Mouse (Mus musculus) lung, postnatal 10 days (tissue): Measurements from ENCODE around the gene Ntf5.
A peak's percentile ranks its signal among the peaks of the same experiment; 100 is the strongest.
"Not testable (repeated sequence)": the region's sequence is repeated elsewhere in the genome, so short reads cannot be mapped to it uniquely, and the experiment has no call there.

Source experiments
- DNase-seq: peaks from one replicate; pipeline ENCODE4 v3.0.0; 2021

The Ntf5 gene

GRCm38 (mm10) chr7:45413113-45413863 is at the start of gene Ntf5:
Gene Ntf5 (plus strand): TSS chr7:45413695.
- DNase-seq, result peak; percentile 49

- no peak for DNase-seq
These were observed 49.5 kb upstream of the Ntf5 start for GRCm38 (mm10) chr7:45363983-45364382.

DNA sequence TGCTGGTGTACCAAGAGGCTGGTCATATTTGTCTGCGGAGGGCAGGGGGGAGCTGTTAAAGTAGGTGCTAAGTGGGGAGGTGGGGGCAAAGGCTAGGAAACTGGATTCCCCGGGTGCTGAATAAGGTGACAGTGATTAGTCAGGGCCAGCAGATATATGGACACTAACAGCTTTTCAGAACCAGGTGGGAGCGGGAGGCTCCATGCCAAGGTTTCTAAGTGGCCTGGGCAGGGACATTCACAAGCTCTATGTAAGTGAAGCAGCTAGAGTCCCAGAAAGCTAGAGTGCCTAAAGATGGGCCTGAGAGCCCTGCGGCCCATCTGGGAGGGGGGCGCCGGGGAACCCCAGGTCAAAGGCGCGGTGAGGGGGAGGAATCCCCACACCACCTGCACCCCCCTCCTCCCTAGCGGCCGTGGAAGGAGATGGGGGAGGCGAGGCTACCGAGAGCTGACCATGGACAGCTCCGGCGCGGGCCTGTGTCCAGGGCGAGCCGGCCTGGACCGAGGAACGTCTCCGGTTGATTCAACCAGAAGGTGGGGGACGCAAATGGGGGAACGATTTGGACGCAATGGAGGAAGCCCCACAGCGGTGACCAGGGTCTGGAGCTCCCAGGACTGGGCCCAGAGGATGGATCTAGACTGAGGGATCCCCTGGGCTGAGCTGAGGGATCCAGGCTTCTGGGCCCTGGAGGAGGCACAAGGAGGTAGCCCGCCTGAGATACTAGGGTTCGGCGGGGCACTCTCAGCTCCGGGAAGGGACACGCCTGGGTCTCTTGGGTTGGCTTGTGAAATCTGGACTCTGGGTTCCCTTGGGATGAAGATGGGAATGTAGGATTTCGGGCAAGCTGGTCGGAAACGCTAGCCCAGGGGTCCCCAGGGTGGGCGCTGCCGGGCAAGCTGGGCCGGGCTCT is 47.5 kb upstream of the Ntf5 start:
- DNase-seq, result peak; percentile 67

GRCm38 (mm10) chr7:45366652-45367019 is 46.9 kb upstream of the Ntf5 start, which contains the start of gene Ppfia3:
Gene Ppfia3 (minus strand): TSS chr7:45367019.
- no peak for DNase-seq

DNA sequence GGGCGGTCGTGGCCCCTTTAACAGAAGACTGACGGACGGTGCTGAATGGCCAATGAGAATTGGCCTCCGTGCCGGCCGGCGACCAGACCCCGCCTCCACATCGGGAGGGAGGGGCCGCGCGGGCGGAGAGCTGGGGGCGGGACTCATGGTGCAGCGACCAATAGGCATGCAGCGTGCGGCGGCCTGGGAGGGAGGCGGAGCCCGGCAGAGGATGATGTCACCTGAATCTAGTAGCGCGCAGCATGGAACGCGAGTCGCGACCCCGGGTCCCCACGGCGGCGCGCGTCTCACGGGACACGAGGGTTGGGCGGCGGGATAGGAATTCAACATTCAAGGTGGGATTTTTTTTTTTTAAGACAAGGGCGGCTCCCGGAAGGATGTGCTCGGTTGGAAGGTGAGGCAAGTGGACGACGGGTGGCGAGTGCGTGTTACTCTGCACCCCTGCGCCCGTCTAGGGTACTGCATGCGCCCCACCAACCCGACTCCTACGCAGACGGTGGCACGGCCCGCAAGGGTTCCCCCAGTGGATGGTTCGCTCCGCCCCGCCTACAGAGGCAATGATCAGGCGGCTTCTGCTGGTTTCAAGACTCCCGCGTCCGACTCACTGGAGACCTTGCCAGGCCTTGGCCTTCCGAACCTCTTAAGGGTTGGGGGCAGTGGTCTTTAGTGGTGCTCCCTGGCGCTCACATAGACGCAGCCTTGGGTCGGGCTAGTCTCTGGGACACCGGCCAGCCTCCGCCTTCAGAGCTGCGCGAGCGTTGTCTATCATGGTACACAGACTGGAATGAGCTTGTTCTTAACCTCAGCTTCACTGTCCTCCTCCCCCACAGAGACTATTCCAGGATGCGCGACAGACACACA is 46.2 kb upstream of the Ntf5 start:
- DNase-seq, result peak; percentile 98

GRCm38 (mm10) chr7:45368178-45368577 is 45.3 kb upstream of the Ntf5 start:
- DNase-seq, result no peak

GRCm38 (mm10) chr7:45369022-45369745 is 44.3 kb upstream of the Ntf5 start:
- DNase-seq, result no peak

DNA sequence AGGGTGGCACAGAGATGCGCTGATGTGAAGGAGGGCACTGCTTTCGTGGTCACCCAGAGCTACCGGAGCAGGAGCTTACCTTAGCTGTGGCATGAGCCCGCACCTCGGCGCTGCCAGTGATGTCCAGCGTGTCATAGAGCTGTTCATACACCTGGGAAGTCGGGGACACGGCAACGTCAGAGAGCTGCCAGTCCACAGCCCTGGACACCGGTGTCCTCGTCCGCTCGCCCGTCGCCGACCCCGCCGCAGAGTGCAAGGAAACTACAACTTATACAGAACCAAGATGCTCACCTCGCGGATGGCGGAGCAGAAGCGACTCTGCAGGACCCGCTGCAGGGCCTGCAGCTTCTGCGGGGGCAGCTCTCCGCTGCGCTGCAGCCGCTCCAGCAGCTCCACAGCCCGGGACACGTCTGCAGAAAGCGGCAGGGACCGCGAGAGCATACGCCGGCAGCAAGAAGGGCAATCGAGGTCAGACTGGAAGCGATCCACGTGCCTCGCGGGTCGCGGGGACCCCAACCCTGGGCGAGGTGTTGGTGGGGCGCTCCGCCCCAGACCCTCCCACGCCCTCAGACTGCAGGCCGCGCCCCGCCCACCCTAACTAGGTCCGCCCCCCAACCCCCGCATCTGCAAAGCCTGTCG is 43.5 kb upstream of the Ntf5 start:
- no peak for DNase-seq

DNA sequence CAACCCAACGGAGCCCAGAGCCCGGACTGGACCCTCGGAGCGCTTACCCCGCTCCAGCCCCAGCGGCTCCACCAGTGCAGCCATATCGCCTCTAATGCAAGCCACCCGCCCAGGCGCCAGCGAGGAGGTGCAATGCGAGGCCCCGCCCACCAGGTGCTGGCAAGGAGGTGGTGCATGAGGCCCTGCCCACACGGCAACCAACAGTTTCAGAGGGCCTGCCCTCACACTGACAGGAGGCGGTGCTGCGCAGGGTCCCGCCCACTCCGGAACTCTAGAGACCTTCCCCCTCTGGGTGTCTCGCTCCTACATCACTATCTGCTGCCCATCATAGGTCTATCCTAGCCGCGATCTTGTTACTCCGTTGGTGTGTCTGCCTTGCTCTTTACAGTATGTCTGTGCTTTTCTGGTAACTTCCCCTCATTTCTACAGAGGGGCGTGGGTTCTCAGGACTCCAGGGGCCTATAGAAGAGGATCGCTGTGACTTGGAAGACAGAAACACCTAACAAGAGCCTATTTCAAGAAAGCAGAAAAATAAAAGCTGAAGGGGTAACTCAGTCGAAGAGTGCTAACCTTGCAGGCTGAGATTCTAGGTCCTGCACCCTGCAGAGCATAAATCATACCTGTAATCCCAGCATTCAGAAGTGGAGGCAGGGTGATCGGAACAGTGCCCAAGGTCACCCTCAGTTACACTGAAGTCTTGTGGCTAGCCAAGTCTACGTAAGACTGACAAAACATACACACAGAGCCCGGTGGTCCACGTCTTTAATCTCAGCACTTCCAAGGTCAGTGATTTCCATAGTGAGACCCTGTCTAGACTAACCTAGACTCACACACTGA is 42.8 kb upstream of the Ntf5 start, which contains the start of gene Lin7b:
Gene Lin7b, minus strand, starts transcription at position 109 of the 837 bp plus-strand sequence.
- DNase-seq, result peak; percentile 93

- no peak for DNase-seq
These were observed 41.1 kb upstream of the Ntf5 start for GRCm38 (mm10) chr7:45372371-45372770.

DNA sequence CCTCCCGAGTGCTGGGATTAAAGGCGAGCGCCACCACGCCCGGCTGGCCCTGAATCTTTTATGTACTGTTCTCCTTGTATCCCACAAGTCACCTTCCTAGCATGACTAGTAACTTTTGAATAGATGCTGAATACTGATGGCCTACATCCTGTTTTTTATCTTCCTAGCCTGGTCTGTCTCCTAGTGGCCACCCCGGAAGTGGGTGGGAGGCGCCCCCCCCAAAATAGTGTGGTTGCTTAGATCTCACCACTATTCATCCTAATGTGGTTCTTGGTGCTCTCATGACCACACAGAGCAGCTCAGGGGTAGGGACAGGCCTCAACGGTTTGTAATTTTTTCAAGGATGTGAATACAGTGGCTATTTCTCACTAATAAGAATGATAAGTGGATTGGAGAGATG is 38.9 kb upstream of the Ntf5 start:
- no peak for DNase-seq

GRCm38 (mm10) chr7:45376057-45376456 is 37.4 kb upstream of the Ntf5 start:
- DNase-seq, result no peak

DNA sequence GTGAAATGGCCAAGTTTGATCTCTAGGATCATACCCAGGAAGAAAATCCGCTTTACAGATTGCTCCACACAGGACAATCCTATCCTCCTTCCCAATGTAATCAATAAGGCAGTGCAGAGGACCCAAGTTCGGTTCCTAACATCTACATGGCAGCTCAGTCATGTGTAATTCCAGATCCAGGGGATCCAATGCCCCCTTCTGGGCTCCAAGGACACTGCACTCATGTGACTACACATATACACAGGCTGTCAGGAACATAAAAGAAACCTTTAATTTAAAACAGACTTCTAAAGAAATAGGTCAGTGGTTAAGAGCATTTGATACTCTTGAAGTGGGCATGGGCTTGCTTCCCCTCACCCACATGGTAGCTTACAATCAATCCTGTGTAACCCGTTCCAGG is 27.4 kb upstream of the Ntf5 start:
- DNase-seq, result no peak

GRCm38 (mm10) chr7:45395129-45395541 is 18.4 kb upstream of the Ntf5 start:
- peak; percentile 81 for DNase-seq

DNA sequence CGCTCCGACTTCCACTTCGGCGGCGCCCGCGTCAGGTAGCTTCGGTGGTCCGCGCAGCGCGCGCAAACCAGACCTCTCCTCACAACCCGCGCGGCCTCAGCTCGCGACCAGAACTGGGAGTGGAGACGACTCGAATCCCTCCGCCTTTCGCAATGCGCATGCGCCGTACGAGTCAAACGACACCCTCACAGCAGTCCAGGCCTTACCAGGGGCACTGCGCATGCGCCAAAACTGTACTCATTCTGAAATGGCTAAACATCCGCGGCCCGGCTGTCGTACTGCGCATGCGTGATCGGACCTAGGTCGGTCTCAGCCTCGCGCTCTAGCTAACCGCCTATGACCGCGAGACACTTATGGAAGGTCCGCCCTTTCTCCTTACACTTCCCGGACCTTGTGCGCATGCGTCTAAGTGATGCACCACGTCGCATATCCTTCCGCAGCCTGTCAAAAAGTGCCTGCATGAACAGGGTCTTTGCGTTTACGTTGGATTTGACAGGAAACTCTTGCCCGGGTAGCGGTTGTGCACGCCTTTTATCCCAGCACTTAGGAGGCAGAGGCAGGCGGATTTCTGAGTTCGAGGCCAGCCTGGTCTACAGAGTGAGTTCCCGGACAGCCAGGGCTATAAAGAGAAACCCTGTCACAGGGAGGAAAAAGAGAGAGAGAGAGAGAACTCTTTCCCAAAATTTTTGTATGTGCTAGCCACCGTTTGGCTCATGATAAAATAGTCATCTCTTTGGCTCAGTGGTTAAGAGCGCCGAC is 17.7 kb upstream of the Ntf5 start, which contains the start of gene Snrnp70:
Gene Snrnp70, minus strand, starts transcription at position 165 of the 759 bp plus-strand sequence.
- DNase-seq, result peak; percentile 100

DNA sequence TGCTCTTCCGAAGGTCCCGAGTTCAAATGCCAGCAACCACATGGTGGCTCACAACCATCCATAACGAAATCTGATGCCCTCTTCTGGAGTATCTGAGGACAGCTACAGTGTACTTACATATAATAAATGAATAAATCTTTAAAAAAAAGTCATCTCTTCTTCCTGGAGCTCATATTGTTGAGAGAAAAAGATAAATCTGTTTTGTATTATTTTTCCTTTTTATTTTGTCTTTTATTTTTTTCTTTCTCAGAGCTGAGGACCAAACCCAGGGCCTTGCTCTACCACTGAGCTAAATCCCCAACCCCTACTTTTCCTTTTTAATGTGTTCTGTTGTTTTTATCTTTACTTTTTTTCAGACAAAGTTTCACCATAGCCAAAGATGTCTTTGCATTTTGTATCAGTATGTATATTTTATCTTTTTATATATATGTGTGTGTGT is 17.1 kb upstream of the Ntf5 start:
- DNase-seq, result not testable (repeated sequence)

DNA sequence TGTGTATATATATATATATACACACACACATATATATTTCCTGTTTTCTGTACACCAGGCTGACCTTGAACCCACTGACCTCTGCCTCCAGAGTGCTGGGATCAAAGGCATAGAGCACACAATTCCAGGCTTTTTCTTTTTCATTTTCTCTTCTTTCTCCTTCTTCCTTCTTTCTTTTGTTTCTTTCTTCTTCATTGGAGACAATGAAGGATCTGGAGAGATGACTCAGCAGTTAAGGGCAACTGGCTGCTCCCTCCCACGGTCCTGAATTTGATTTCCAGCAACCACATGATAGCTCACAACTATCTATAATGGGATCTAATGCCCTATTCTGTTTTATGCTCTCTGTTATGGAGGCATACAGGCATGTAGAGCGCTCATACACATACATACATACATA is 16.7 kb upstream of the Ntf5 start:
- DNase-seq, result no peak

- DNase-seq, result no peak
These were observed 11.9 kb upstream of the Ntf5 start for GRCm38 (mm10) chr7:45401521-45402085.

DNA sequence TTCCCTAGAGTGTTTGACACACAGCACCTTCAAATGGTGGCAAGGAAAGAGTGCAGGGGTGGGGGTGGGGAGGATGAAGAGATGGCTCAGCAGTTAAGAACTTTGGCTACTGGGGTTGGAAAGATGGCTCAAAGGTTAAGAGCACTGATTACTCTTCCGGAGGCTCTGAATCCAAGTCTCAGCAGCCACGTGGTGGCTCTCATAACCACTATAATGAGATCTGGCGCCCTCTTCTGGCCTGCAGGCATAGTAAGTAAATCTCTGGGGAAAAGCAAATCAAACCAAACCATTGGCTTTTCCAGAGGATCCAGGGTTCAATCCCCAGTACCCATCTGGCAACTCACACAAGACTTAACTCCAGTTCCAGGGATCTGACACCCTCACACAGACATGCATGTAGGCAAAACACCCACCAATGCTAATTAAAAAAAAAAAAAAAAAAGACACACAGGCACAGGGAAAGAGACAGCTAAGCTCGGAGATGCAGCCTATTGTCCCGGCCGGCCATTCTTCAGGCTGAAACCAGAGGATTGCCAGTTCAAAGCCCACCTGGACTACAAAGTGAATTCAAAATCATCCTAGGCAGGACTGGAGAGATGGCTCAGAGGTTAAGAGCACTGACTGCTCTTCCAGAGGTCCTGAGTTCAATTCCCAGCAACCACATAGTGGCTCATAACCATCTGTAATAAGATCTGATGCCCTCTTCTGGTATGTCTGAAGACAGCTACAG is 9.8 kb upstream of the Ntf5 start:
- peak; percentile 82 for DNase-seq
